7 mouse cellular contexts compared by ENCODE assay signal in genomic region chr13:63187145-63188143, GRCm38 (mm10).
A peak's percentile ranks its signal among the peaks of the same experiment; 100 is the strongest.
DNase-seq lines count a peak whose midpoint lies in the region; ATAC-seq and TF ChIP-seq lines count a peak whose summit lies in the region.

No protein-coding gene starts in this region.

- no peak overlapping the region for H3K4me2 ChIP-seq in kidney, postnatal 0 days (ENCODE audit: low read length)
- no peak overlapping the region for H3K4me2 ChIP-seq in liver, embryonic 12.5 days

- 57% methylated on average over 13 of the region's 13 CpGs for WGBS in heart, adult 2 months
- 33% methylated on average over 13 of the region's 13 CpGs for WGBS in kidney, postnatal 0 days
- 59% methylated on average over 13 of the region's 13 CpGs for WGBS in liver, embryonic 12.5 days (ENCODE audit: insufficient replicate concordance)

- TF ChIP-seq EP300 in heart, adult 2 months (IDR thresholded peaks at IDR 0.05; ENCODE audit: insufficient read depth, low read depth, low read length): no peak

- peaks cover 2% of the 10 kb centered on the region; the same call in 1 of the 2 replicates for H3K36me3 ChIP-seq in heart, adult 2 months (ENCODE audit: control insufficient read depth, insufficient read depth, low read length)
- no peaks in the 10 kb centered on the region for H3K36me3 ChIP-seq in kidney, postnatal 0 days (ENCODE audit: insufficient read depth, low read length)
- H3K36me3 ChIP-seq in liver, embryonic 12.5 days: no peaks in the 10 kb centered on the region

- TF ChIP-seq CTCF in heart, adult 2 months (IDR thresholded peaks at IDR 0.05): no peak
- no peak for TF ChIP-seq CTCF in kidney, postnatal 0 days (IDR thresholded peaks at IDR 0.05; ENCODE audit: low read depth)

- H3K4me3 ChIP-seq in heart, adult 2 months: no peak overlapping the region
- no peak overlapping the region for H3K4me3 ChIP-seq in kidney, postnatal 0 days (replicated peaks; ENCODE audit: low read depth, low read length)
- H3K4me3 ChIP-seq in liver, embryonic 12.5 days: no peak overlapping the region

- H3K9ac ChIP-seq in heart, adult 2 months (ENCODE audit: low read depth, low read length): no peak overlapping the region
- 0 out of 2 replicates have a peak overlapping the region, but pooled peaks have one; percentile 31 for H3K9ac ChIP-seq in kidney, postnatal 0 days (ENCODE audit: low read depth, low read length)
- no peak overlapping the region for H3K9ac ChIP-seq in liver, embryonic 12.5 days

- TF ChIP-seq POLR2A in heart, adult 2 months (IDR thresholded peaks at IDR 0.05; ENCODE audit: insufficient read depth, low read depth, low read length): no peak

- H3K4me1 ChIP-seq in heart, adult 2 months (ENCODE audit: control insufficient read depth, insufficient read depth, low read length): peaks cover 14% of the 10 kb centered on the region
- peaks cover 22% of the 10 kb centered on the region for H3K4me1 ChIP-seq in kidney, postnatal 0 days (replicated peaks; ENCODE audit: insufficient read depth, low read length)
- no peaks in the 10 kb centered on the region for H3K4me1 ChIP-seq in liver, embryonic 12.5 days

- peak overlapping the region; percentile 74 for H3K27ac ChIP-seq in heart, adult 2 months
- H3K27ac ChIP-seq in kidney, postnatal 0 days: peak overlapping the region; percentile 87
- H3K27ac ChIP-seq in liver, embryonic 12.5 days: no peak overlapping the region

- ATAC-seq in kidney, postnatal 0 days (replicated peaks; ENCODE audit: low FRiP score, low read depth): peak; percentile 78
- no peak for ATAC-seq in liver, embryonic 12.5 days

- intact Hi-C loops in heart, adult 2 months (cut with DNase I): no loop called here

- peak; percentile 41 for DNase-seq in urinary bladder, postnatal 14 days (ENCODE audit: low spot score)
- DNase-seq in urinary bladder, postnatal 36 days (ENCODE audit: low spot score in 2 of 2): no peak
- DNase-seq in heart, adult 2 months: peak in 1 of 2 experiments; percentile 31
- DNase-seq in kidney, postnatal 0 days (ENCODE audit: low spot score): peak; percentile 54
- DNase-seq in retina, postnatal 1 day: no peak
- DNase-seq in cerebellum, adult 11 months: no peak

- no peaks in the 10 kb centered on the region for H3K79me2 ChIP-seq in heart, adult 2 months (replicated peaks; ENCODE audit: control insufficient read depth, insufficient read depth, low read length)

- H3K27me3 ChIP-seq in heart, adult 2 months (ENCODE audit: control insufficient read depth, insufficient read depth, low read length): no peaks in the 10 kb centered on the region
- no peaks in the 10 kb centered on the region for H3K27me3 ChIP-seq in kidney, postnatal 0 days (ENCODE audit: insufficient read depth, low read length)
- H3K27me3 ChIP-seq in liver, embryonic 12.5 days (replicated peaks): no peaks in the 10 kb centered on the region

- H3K9me3 ChIP-seq in kidney, postnatal 0 days (replicated peaks; ENCODE audit: low read length): no peaks in the 10 kb centered on the region
- no peaks in the 10 kb centered on the region for H3K9me3 ChIP-seq in liver, embryonic 12.5 days (replicated peaks)

Comparison
In these comparisons a context has a peak if more than half of its experiments do, and no peak if none do; other contexts are left out.
1. DNase-seq: peak in urinary bladder, postnatal 14 days (single experiment) and kidney, postnatal 0 days (single experiment); none in urinary bladder, postnatal 36 days (0 of 2), retina, postnatal 1 day (single experiment) and cerebellum, adult 11 months (single experiment).